Mouse (Mus musculus): Measurements from ENCODE around the gene Rsad2. TPM values are rescaled to one million over a fixed set of nuclear protein-coding genes. Genes with fewer than 3 reads are reported as not detected.

The Rsad2 gene
- total and polyA plus RNA-seq, 2 experiments = 3.6 to 6.2 TPM

GRCm38 (mm10) chr12:26411841-26412450, 44.3 kb downstream of the Rsad2 start:
- no peak overlapping the region for H3K4me3 ChIP-seq (ENCODE audit: insufficient read depth, low read depth, low read length)
- H3K9ac ChIP-seq (ENCODE audit: low read depth, low read length) = no peak overlapping the region

DNA sequence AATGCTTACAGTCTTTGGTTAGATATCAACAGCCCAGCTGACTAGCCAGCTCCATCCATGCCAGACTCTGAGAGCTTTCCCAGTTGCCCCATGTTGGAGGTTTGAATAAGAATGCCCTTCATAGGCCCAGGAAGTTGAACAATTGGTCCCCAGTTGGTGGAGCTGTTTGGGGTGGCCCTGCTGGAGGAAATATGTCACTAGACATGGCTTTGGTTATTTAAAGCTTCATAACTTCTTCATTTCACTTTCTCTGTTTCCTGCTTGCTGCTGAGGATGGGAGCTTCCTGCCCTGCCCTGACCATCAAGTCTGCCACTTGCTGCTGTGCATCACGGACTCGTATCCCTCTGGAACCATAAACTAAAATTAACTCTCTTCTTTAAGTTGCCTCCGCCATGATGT, 45.8 kb downstream of the Rsad2 start:
- 82% methylated on average over 3 of the region's 3 CpGs for WGBS
- H3K4me3 ChIP-seq (ENCODE audit: insufficient read depth, low read depth, low read length) = no peak overlapping the region
- H3K27me3 ChIP-seq (ENCODE audit: control insufficient read depth, insufficient read depth, low read length) = no peaks in the 10 kb centered on the region
- peaks cover 1% of the 10 kb centered on the region; the same call in 1 of the 2 replicates for H3K4me1 ChIP-seq (ENCODE audit: control insufficient read depth, insufficient read depth, low read length)
- 0 out of 2 replicates have a peak, but pooled peaks cover 5% of the 10 kb centered on the region for H3K79me2 ChIP-seq (ENCODE audit: control insufficient read depth, insufficient read depth, low read length)
- no peaks in the 10 kb centered on the region for H3K36me3 ChIP-seq (ENCODE audit: control insufficient read depth, insufficient read depth, low read length)
- H3K27ac ChIP-seq (replicated peaks; ENCODE audit: insufficient read depth, low read depth, low read length) = no peak overlapping the region
- no peak for TF ChIP-seq CTCF (IDR thresholded peaks at IDR 0.05; ENCODE audit: low read depth, low read length)
- no peak for DNase-seq (ENCODE audit: extremely low read depth, low read depth, low spot score)
- no peak overlapping the region for H3K9ac ChIP-seq (ENCODE audit: low read depth, low read length)

More at GRCm38 (mm10) chr12:26411841-26412450, 44.3 kb downstream of the Rsad2 start:
- 0 out of 2 replicates have a peak, but pooled peaks cover 5% of the 10 kb centered on the region for H3K79me2 ChIP-seq (ENCODE audit: control insufficient read depth, insufficient read depth, low read length)
- no peak for TF ChIP-seq POLR2A (IDR thresholded peaks at IDR 0.05; ENCODE audit: extremely low read depth, insufficient read depth, low read length)
- TF ChIP-seq CTCF (IDR thresholded peaks at IDR 0.05; ENCODE audit: low read depth, low read length) = no peak
- DNase-seq (ENCODE audit: extremely low read depth, low read depth, low spot score) = no peak
- H3K36me3 ChIP-seq (ENCODE audit: control insufficient read depth, insufficient read depth, low read length) = no peaks in the 10 kb centered on the region
- whole genome bisulfite sequencing = 87% methylated on average over 10 of the region's 10 CpGs
- H3K4me1 ChIP-seq (ENCODE audit: control insufficient read depth, insufficient read depth, low read length) = no peaks in the 10 kb centered on the region
- no peak overlapping the region for H3K27ac ChIP-seq (replicated peaks; ENCODE audit: insufficient read depth, low read depth, low read length)
- H3K27me3 ChIP-seq (ENCODE audit: control insufficient read depth, insufficient read depth, low read length) = no peaks in the 10 kb centered on the region

GRCm38 (mm10) chr12:26408707-26409106, 47.5 kb downstream of the Rsad2 start:
- no peak for TF ChIP-seq POLR2A (IDR thresholded peaks at IDR 0.05; ENCODE audit: extremely low read depth, insufficient read depth, low read length)
- no peak for TF ChIP-seq CTCF (IDR thresholded peaks at IDR 0.05; ENCODE audit: low read depth, low read length)
- H3K27me3 ChIP-seq (ENCODE audit: control insufficient read depth, insufficient read depth, low read length) = no peaks in the 10 kb centered on the region
- no peak overlapping the region for H3K27ac ChIP-seq (replicated peaks; ENCODE audit: insufficient read depth, low read depth, low read length)
- peaks cover 9% of the 10 kb centered on the region for H3K4me1 ChIP-seq (ENCODE audit: control insufficient read depth, insufficient read depth, low read length)
- 74% methylated on average over 9 of the region's 9 CpGs for WGBS
- DNase-seq (ENCODE audit: extremely low read depth, low read depth, low spot score) = no peak
- 0 out of 2 replicates have a peak, but pooled peaks cover 3% of the 10 kb centered on the region for H3K79me2 ChIP-seq (ENCODE audit: control insufficient read depth, insufficient read depth, low read length)
- H3K9ac ChIP-seq (ENCODE audit: low read depth, low read length) = no peak overlapping the region
- H3K36me3 ChIP-seq (ENCODE audit: control insufficient read depth, insufficient read depth, low read length) = no peaks in the 10 kb centered on the region
- H3K4me3 ChIP-seq (ENCODE audit: insufficient read depth, low read depth, low read length) = no peak overlapping the region

DNA sequence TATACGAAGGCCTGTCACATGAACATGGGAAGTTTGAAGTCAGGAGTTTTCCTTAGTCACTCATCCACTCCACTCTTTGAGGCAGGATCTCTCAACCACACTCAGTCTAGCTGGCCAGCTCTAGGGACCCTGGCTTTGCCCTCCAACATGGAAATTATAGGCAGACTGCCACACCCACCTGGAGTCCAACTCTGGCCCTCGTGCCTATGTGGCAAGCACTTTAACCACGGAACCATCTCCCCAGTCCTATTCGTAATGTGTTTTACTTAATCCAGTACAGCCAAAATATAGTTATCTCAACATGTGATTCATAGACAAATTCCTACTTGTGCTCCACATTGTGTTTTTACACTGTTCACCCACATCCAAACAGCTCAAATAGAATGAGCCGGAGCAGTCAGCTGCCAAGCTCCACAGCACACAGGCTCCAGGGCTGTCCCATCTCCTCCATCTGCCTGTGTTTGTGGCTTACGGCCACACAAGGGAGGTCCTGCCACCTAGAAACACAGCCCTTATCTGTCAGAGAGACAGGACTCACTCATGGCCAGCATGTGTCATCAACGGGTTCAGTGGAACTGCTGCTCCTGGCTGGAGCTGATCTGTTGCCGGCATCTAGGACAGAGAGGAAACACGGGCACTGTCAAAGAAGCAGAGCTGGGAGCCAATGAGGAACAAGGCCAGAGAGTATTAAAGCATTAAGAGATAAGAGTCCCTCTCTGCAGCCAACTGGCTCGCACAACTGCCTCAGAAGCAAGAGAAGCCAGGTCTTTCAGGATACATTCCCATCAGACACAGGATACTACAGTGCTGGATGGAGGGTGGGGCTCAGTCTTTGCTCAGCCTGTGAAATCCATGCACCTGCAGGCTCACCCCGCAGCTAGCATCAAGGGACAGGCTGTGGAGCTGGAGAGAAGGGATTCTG, 51.2 kb downstream of the Rsad2 start:
- WGBS = 40% methylated on average over 11 of the region's 11 CpGs
- H3K36me3 ChIP-seq (ENCODE audit: control insufficient read depth, insufficient read depth, low read length) = no peaks in the 10 kb centered on the region
- no peak overlapping the region for H3K9ac ChIP-seq (ENCODE audit: low read depth, low read length)
- no peak overlapping the region for H3K27ac ChIP-seq (replicated peaks; ENCODE audit: insufficient read depth, low read depth, low read length)
- peak; percentile 76 for DNase-seq (ENCODE audit: extremely low read depth, low read depth, low spot score)
- H3K79me2 ChIP-seq (ENCODE audit: control insufficient read depth, insufficient read depth, low read length) = 0 out of 2 replicates have a peak, but pooled peaks cover 3% of the 10 kb centered on the region
- no peak overlapping the region for H3K4me3 ChIP-seq (ENCODE audit: insufficient read depth, low read depth, low read length)
- TF ChIP-seq CTCF (IDR thresholded peaks at IDR 0.05; ENCODE audit: low read depth, low read length) (no peak), POLR2A (IDR thresholded peaks at IDR 0.05; ENCODE audit: extremely low read depth, insufficient read depth, low read length) (no peak)
- no peaks in the 10 kb centered on the region for H3K27me3 ChIP-seq (ENCODE audit: control insufficient read depth, insufficient read depth, low read length)
- peaks cover 18% of the 10 kb centered on the region for H3K4me1 ChIP-seq (ENCODE audit: control insufficient read depth, insufficient read depth, low read length)

DNA sequence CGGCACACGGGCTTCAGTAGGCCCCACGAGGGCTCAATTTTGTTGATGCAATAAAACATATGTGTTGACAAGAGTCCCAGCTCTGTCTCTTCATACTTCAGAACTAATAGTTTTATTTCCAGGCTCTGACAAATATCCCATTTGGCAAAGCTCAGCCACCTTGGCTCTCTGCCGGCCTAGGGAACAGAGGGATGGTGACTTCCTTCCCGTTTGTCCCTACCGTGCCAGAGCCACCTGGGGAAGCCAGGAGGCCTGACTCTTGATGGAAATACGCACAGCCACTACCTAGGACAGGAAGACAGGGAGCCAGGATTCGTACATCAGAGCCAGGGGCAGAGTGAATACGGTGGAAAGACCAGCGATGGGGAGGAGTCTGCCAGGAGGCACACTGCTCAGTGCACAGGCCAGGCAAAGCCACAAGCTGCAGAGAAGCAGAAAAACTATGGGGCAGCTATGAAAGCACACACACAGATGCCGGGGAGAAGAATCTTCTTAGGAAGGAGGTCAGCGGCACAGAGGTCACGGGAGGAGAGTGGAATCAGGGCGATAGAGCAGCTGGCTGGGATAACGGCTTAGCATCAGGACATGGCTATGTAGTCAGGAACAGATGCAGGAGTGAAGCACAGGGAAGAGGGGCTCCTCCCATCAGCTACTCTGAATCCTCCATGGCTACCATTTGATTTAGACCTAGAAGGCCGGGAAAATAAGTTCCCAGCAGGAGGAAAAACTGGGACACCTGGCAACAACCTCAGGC, 52.7 kb downstream of the Rsad2 start:
- Histone ChIP-seq H3K27ac (replicated peaks; ENCODE audit: insufficient read depth, low read depth, low read length) (no peak overlapping the region), H3K9ac (ENCODE audit: low read depth, low read length) (no peak overlapping the region), H3K27me3 (ENCODE audit: control insufficient read depth, insufficient read depth, low read length) (no peaks in the 10 kb centered on the region), H3K79me2 (ENCODE audit: control insufficient read depth, insufficient read depth, low read length) (0 out of 2 replicates have a peak, but pooled peaks cover 3% of the 10 kb centered on the region), H3K4me1 (ENCODE audit: control insufficient read depth, insufficient read depth, low read length) (peaks cover 20% of the 10 kb centered on the region), H3K36me3 (ENCODE audit: control insufficient read depth, insufficient read depth, low read length) (no peaks in the 10 kb centered on the region), H3K4me3 (ENCODE audit: insufficient read depth, low read depth, low read length) (no peak overlapping the region)
- DNase-seq (ENCODE audit: extremely low read depth, low read depth, low spot score) = peak; percentile 59
- TF ChIP-seq POLR2A (IDR thresholded peaks at IDR 0.05; ENCODE audit: extremely low read depth, insufficient read depth, low read length) (no peak), CTCF (IDR thresholded peaks at IDR 0.05; ENCODE audit: low read depth, low read length) (no peak)
- WGBS = 48% methylated on average over 16 of the region's 16 CpGs
